Comparison of ENCODE assay signal across 9 mouse cellular contexts in the genomic region with DNA sequence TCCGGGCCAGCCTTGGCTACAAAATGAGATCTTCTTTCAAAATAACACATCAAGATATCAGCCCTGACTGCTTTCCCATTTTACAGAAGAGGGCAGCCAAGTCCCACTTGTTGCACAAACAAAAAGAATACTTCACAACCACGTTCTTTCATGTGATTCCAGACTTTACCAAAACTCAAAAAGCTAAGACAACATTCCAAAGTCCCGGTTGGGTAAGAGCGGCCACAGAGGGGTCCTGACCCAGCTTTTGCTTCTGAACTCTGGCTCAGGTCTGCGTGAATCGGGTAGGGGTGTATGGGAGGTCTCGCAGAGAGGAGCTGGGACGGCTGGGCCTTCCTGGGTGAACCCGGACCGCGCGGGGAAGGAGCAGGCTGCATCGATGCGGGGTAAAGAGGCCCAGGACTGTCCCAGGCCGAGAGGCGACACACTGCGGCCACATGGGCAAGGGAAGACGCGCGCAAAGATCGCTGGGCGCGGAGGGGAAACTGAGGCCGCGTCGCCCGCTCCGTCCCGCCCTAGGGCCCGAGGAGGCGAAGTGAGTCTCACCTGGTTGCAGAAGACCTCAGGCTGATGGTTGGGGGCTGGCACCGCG. TPM values are rescaled to one million over a fixed set of nuclear protein-coding genes. Genes with fewer than 3 reads are reported as not detected.
DNase-seq lines count a peak whose midpoint lies in the region; ATAC-seq and TF ChIP-seq lines count a peak whose summit lies in the region.
"Had no signal": no experiment of that assay in that cellular context is flagged by ENCODE, and none has a peak within 500 bp of the region (broad histone marks: within the 10 kb centered on the region; RNA-seq: fewer than 3 reads in every experiment).

No protein-coding gene starts in this region.

- no peak for DNase-seq in layer of hippocampus, adult 2 months (ENCODE audit: low spot score in 2 of 2)
- no peak for DNase-seq in layer of hippocampus, adult 9-11 months
- DNase-seq in heart, postnatal 4 days = peak; percentile 31
- no peak for DNase-seq in lung, embryonic 14.5 days
- peak; percentile 65 for DNase-seq in testis, postnatal 10 days (ENCODE audit: low spot score)
- no peak for DNase-seq in ovary, postnatal 14 days (ENCODE audit: low spot score)
- no peak for DNase-seq in cerebellum, adult 11 months

- no peaks in the 10 kb centered on the region for H3K36me3 ChIP-seq in lung, embryonic 14.5 days (ENCODE audit: insufficient read depth)

- H3K4me3 ChIP-seq in layer of hippocampus, adult 2 months = peak overlapping the region; percentile 76
- peak overlapping the region; percentile 71 for H3K4me3 ChIP-seq in brown adipose tissue, adult 24 weeks (ENCODE audit: insufficient read depth, low read depth, low read length)
- H3K4me3 ChIP-seq in lung, embryonic 14.5 days (ENCODE audit: low read depth, low read length) = peak overlapping the region; percentile 78

- H3K9me3 ChIP-seq in lung, embryonic 14.5 days (ENCODE audit: low read depth, low read length) = no peaks in the 10 kb centered on the region

- peak overlapping the region; percentile 94 for H3K27ac ChIP-seq in layer of hippocampus, adult 2 months
- H3K27ac ChIP-seq in brown adipose tissue, adult 24 weeks (replicated peaks; ENCODE audit: low read depth, low read length) = peak overlapping the region; percentile 47
- peak overlapping the region; percentile 44 for H3K27ac ChIP-seq in lung, embryonic 14.5 days (ENCODE audit: low read depth)

- H3K27me3 ChIP-seq in lung, embryonic 14.5 days (ENCODE audit: insufficient read depth, low read length) = no peaks in the 10 kb centered on the region

- WGBS in lung, embryonic 14.5 days = 3% methylated on average over 33 of the region's 33 CpGs

- no peak for TF ChIP-seq CTCF in layer of hippocampus, adult 2 months (conservative IDR thresholded peaks at IDR 0.05)
- TF ChIP-seq CTCF in lung, embryonic 14.5 days (IDR thresholded peaks at IDR 0.05; ENCODE audit: low read depth) = no peak

- H3K9ac ChIP-seq in lung, embryonic 14.5 days = peak overlapping the region; percentile 86

- H3K4me2 ChIP-seq in lung, embryonic 14.5 days = peak overlapping the region; percentile 93

- H3K4me1 ChIP-seq in brown adipose tissue, adult 24 weeks (ENCODE audit: control insufficient read depth, insufficient read depth, insufficient read length, low read length) = peaks cover 20% of the 10 kb centered on the region
- no peaks in the 10 kb centered on the region for H3K4me1 ChIP-seq in lung, embryonic 14.5 days (ENCODE audit: insufficient read depth)

- ATAC-seq in lung, embryonic 14.5 days (ENCODE audit: insufficient read depth) = peak; percentile 70

RNA-seq across cellular contexts. Expression of gene Aldh2, which starts 0.7 kb away (rescaled TPM):
- total RNA-seq in layer of hippocampus, adult 2 months (2021) = 100 to 1,000 TPM; 125 to 134 TPM
- 645 and 839 TPM in 2 replicates for polyA plus RNA-seq in brown adipose tissue, adult 24 weeks (2012; ENCODE audit: insufficient read depth, insufficient read length, missing spikeins)
- total RNA-seq in heart, postnatal 4 days (2021) = 100 to 1,000 TPM in 1 of 2 experiments, 10 to 100 TPM in 1; 95.1 to 103 TPM
- 123 and 125 TPM in 2 replicates for polyA plus RNA-seq in lung, embryonic 14.5 days (2014; fragmentation: Nextera tagmentation; extraction: Ambion mirVana)

RNA-seq across cellular contexts. Expression of gene Acad12, which starts 25.8 kb away (rescaled TPM):
- 1 to 10 TPM; 5.5 to 6.8 TPM for total RNA-seq in layer of hippocampus, adult 2 months (2021)
- 18.4 and 32.3 TPM in 2 replicates for polyA plus RNA-seq in brown adipose tissue, adult 24 weeks (2012; ENCODE audit: insufficient read depth, insufficient read length, missing spikeins)
- 10 to 100 TPM; 21.0 to 21.2 TPM for total RNA-seq in heart, postnatal 4 days (2021)
- polyA plus RNA-seq in lung, embryonic 14.5 days (2014; fragmentation: Nextera tagmentation; extraction: Ambion mirVana) = 1.7 and 1.8 TPM in 2 replicates

RNA-seq across cellular contexts. Expression of gene Mapkapk5, which starts 47.2 kb away (rescaled TPM):
- 10 to 100 TPM; 68.1 to 76.2 TPM for total RNA-seq in layer of hippocampus, adult 2 months (2021)
- polyA plus RNA-seq in brown adipose tissue, adult 24 weeks (2012; ENCODE audit: insufficient read depth, insufficient read length, missing spikeins) = 47.1 and 76.5 TPM in 2 replicates
- 10 to 100 TPM; 55.7 to 61.0 TPM for total RNA-seq in heart, postnatal 4 days (2021)
- polyA plus RNA-seq in lung, embryonic 14.5 days (2014; fragmentation: Nextera tagmentation; extraction: Ambion mirVana) = 55.1 and 57.5 TPM in 2 replicates

RNA-seq across cellular contexts. Expression of gene Adam1a, which starts 47.6 kb away (rescaled TPM):
- 10 to 100 TPM; 17.7 to 22.9 TPM for total RNA-seq in layer of hippocampus, adult 2 months (2021)
- 0.52 and 0.71 TPM in 2 replicates for polyA plus RNA-seq in brown adipose tissue, adult 24 weeks (2012; ENCODE audit: insufficient read depth, insufficient read length, missing spikeins)
- 1 to 10 TPM; 3.1 to 3.8 TPM for total RNA-seq in heart, postnatal 4 days (2021)
- polyA plus RNA-seq in lung, embryonic 14.5 days (2014; fragmentation: Nextera tagmentation; extraction: Ambion mirVana) = 1.6 and 1.7 TPM in 2 replicates

RNA-seq across cellular contexts. Expression of gene Gm42878, which starts 47.6 kb away (rescaled TPM):
- not detected for total RNA-seq in layer of hippocampus, adult 2 months (2021)
- not detected in 2 replicates for polyA plus RNA-seq in brown adipose tissue, adult 24 weeks (2012; ENCODE audit: insufficient read depth, insufficient read length, missing spikeins)
- not detected for total RNA-seq in heart, postnatal 4 days (2021)
- polyA plus RNA-seq in lung, embryonic 14.5 days (2014; fragmentation: Nextera tagmentation; extraction: Ambion mirVana) = not detected in 2 replicates
- total RNA-seq: neutrophil, adult 5-6 weeks had no signal

Comparison
In these comparisons a context has a peak if more than half of its experiments do, and no peak if none do; other contexts are left out.
1. DNase-seq: peak in heart, postnatal 4 days (single experiment) and testis, postnatal 10 days (single experiment); none in layer of hippocampus, adult 2 months (0 of 2), layer of hippocampus, adult 9-11 months (single experiment), lung, embryonic 14.5 days (single experiment), ovary, postnatal 14 days (single experiment) and cerebellum, adult 11 months (single experiment).
2. H3K27ac ChIP-seq: peak in every context shown above with its lines; median percentile 94 in layer of hippocampus, adult 2 months; 47 in brown adipose tissue, adult 24 weeks; 44 in lung, embryonic 14.5 days.
3. Peak in every context shown above with its lines, with median percentiles within 50 percentile points of each other: H3K4me3 ChIP-seq.